In the genomic region with DNA sequence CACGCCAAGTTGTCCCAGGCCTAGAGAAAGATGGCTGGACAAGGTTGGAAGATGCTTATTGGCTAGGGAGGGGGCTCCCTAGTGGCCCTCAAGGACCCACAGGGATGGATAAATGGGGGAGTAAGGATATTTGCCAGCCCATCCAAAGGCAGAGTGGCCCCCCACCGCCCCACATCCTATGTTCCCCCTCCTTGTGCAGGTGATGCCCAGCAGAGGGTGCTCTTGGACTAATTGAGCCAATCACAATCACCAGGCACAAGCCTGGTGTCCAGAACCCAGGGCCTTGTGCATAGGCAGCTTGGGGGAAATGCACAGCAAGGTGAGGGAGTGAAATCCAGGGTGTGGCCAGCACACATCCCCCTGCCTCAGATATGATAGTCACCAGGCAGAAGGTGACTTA, we compare ENCODE assay signal across 8 mouse cellular contexts. TPM values are rescaled to one million over a fixed set of nuclear protein-coding genes. Genes with fewer than 3 reads are reported as not detected.
A peak's percentile ranks its signal among the peaks of the same experiment; 100 is the strongest.
DNase-seq lines count a peak whose midpoint lies in the region; ATAC-seq and TF ChIP-seq lines count a peak whose summit lies in the region.

No protein-coding gene starts in this region.

- TF ChIP-seq EP300 in liver, postnatal 0 days (IDR thresholded peaks at IDR 0.05; ENCODE audit: low read depth) = no peak

- H3K4me2 ChIP-seq in liver, postnatal 0 days (ENCODE audit: low read depth, low read length) = no peak overlapping the region

- WGBS in liver, postnatal 0 days (ENCODE audit: insufficient replicate concordance) = 34% methylated on average over 2 of the region's 2 CpGs

- peak overlapping the region; percentile 79 for H3K4me3 ChIP-seq in cortical plate, adult 2 months (ENCODE audit: insufficient read depth, low read length)
- no peak overlapping the region for H3K4me3 ChIP-seq in liver, postnatal 0 days (ENCODE audit: low read depth, low read length)

- no peak for ATAC-seq in liver, postnatal 0 days

- intact Hi-C loops in heart, postnatal 14 days (cut with DNase I) = no loop called here

- H3K27me3 ChIP-seq in liver, postnatal 0 days (ENCODE audit: insufficient read depth, low read length) = peaks cover 9% of the 10 kb centered on the region

- H3K9me3 ChIP-seq in liver, postnatal 0 days (ENCODE audit: low read length) = no peaks in the 10 kb centered on the region

- peak; percentile 53 to 63 for DNase-seq in left cerebral cortex, adult 18-20 months (ENCODE audit: low spot score in 2 of 2)
- DNase-seq in left cerebral cortex, adult 8-10 months (ENCODE audit: low spot score in 2 of 2) = no peak
- DNase-seq in MEL-GATA-1-ER (ENCODE audit: extremely low read depth, low read depth) = peak; percentile 21
- peak; percentile 45 to 60 for DNase-seq in heart, postnatal 14 days
- peak; percentile 57 for DNase-seq in liver, postnatal 0 days
- DNase-seq in retina, embryonic 14.5 days (ENCODE audit: low spot score) = peak; percentile 76
- no peak for DNase-seq in c-Kit-positive CD71-positive TER-119-positive erythroid progenitor cells, embryonic 14.5 days (ENCODE audit: low spot score)

- H3K27ac ChIP-seq in cortical plate, adult 2 months (ENCODE audit: insufficient read depth, low read length) = no peak overlapping the region
- no peak overlapping the region for H3K27ac ChIP-seq in liver, postnatal 0 days (ENCODE audit: low read depth)

- no peak overlapping the region for H3K9ac ChIP-seq in liver, postnatal 0 days (replicated peaks)

- TF ChIP-seq CTCF in cortical plate, adult 2 months (IDR thresholded peaks at IDR 0.05; ENCODE audit: extremely low read depth, insufficient read depth, low read length) = peak; percentile 59
- peak; percentile 75 for TF ChIP-seq CTCF in liver, postnatal 0 days (IDR thresholded peaks at IDR 0.05; ENCODE audit: low read depth)

- no peaks in the 10 kb centered on the region for H3K36me3 ChIP-seq in liver, postnatal 0 days (replicated peaks; ENCODE audit: insufficient read depth, low read length)

- no peak for TF ChIP-seq POLR2A in cortical plate, adult 2 months (IDR thresholded peaks at IDR 0.05; ENCODE audit: extremely low read depth, insufficient read depth, low read length)

- peaks cover 4% of the 10 kb centered on the region for H3K4me1 ChIP-seq in cortical plate, adult 2 months (ENCODE audit: control insufficient read depth, insufficient read depth, low read length)
- peaks cover 6% of the 10 kb centered on the region; the same call in 1 of the 2 replicates for H3K4me1 ChIP-seq in liver, postnatal 0 days (ENCODE audit: insufficient read depth)

RNA-seq across cellular contexts. Expression of a gene that starts 1.7 kb away (rescaled TPM):
- 10 to 100 TPM; 80.7 to 90.7 TPM for total RNA-seq in left cerebral cortex, adult 18-20 months (2021)
- 10 to 100 TPM; 73.0 to 81.8 (median 75.8) TPM for total RNA-seq in left cerebral cortex, adult 8-10 months (2022)
- polyA plus RNA-seq in cortical plate, adult 2 months (2012; rRNA removed) = 111 and 115 TPM in 2 replicates
- total RNA-seq in heart, postnatal 14 days (2021) = 10 to 100 TPM; 39.6 to 60.9 TPM
- polyA plus RNA-seq in liver, postnatal 0 days (2015; fragmentation: Nextera tagmentation; extraction: Ambion mirVana) = 0.52 and 0.59 TPM in 2 replicates

RNA-seq across cellular contexts. Expression of a gene that starts 12.2 kb away (rescaled TPM):
- total RNA-seq in left cerebral cortex, adult 18-20 months (2021) = 10 to 100 TPM; 50.9 to 52.1 TPM
- 10 to 100 TPM; 52.4 to 56.6 (median 55.3) TPM for total RNA-seq in left cerebral cortex, adult 8-10 months (2022)
- polyA plus RNA-seq in cortical plate, adult 2 months (2012; rRNA removed) = 61.5 and 63.0 TPM in 2 replicates
- 1 to 10 TPM; 7.5 to 7.9 TPM for total RNA-seq in heart, postnatal 14 days (2021)
- 57.0 and 57.3 TPM in 2 replicates for polyA plus RNA-seq in liver, postnatal 0 days (2015; fragmentation: Nextera tagmentation; extraction: Ambion mirVana)

RNA-seq across cellular contexts. Expression of a gene that starts 22.5 kb away (rescaled TPM):
- total RNA-seq in left cerebral cortex, adult 18-20 months (2021) = 100 to 1,000 TPM; 201 TPM
- 100 to 1,000 TPM; 180 to 198 (median 188) TPM for total RNA-seq in left cerebral cortex, adult 8-10 months (2022)
- 294 and 300 TPM in 2 replicates for polyA plus RNA-seq in cortical plate, adult 2 months (2012; rRNA removed)
- total RNA-seq in heart, postnatal 14 days (2021) = 10 to 100 TPM; 23.0 to 28.8 TPM
- 9.8 and 10.1 TPM in 2 replicates for polyA plus RNA-seq in liver, postnatal 0 days (2015; fragmentation: Nextera tagmentation; extraction: Ambion mirVana)

RNA-seq across cellular contexts. Expression of a gene that starts 42.1 kb away (rescaled TPM):
- not detected for total RNA-seq in left cerebral cortex, adult 18-20 months (2021)
- total RNA-seq in left cerebral cortex, adult 8-10 months (2022) = not detected
- not detected in 2 replicates for polyA plus RNA-seq in cortical plate, adult 2 months (2012; rRNA removed)
- not detected for total RNA-seq in heart, postnatal 14 days (2021)
- polyA plus RNA-seq in liver, postnatal 0 days (2015; fragmentation: Nextera tagmentation; extraction: Ambion mirVana) = not detected in 2 replicates

RNA-seq across cellular contexts. Expression of a gene that starts 49.4 kb away (rescaled TPM):
- total RNA-seq in left cerebral cortex, adult 18-20 months (2021) = 10 to 100 TPM; 19.9 to 22.2 TPM
- 10 to 100 TPM; 21.9 to 28.5 (median 26.0) TPM for total RNA-seq in left cerebral cortex, adult 8-10 months (2022)
- polyA plus RNA-seq in cortical plate, adult 2 months (2012; rRNA removed) = 23.5 and 27.4 TPM in 2 replicates
- 10 to 100 TPM; 20.4 to 27.0 TPM for total RNA-seq in heart, postnatal 14 days (2021)
- 25.7 and 27.8 TPM in 2 replicates for polyA plus RNA-seq in liver, postnatal 0 days (2015; fragmentation: Nextera tagmentation; extraction: Ambion mirVana)

Comparison
In these comparisons a context has a peak if more than half of its experiments do, and no peak if none do; other contexts are left out.
1. DNase-seq: peak in left cerebral cortex, adult 18-20 months (2 of 2), MEL-GATA-1-ER (single experiment), heart, postnatal 14 days (2 of 2), liver, postnatal 0 days (single experiment) and retina, embryonic 14.5 days (single experiment); none in left cerebral cortex, adult 8-10 months (0 of 2) and c-Kit-positive CD71-positive TER-119-positive erythroid progenitor cells, embryonic 14.5 days (single experiment).
2. RNA of a gene that starts 12.2 kb away (total RNA-seq): 52.4 to 56.6 TPM in left cerebral cortex, adult 8-10 months and 50.9 to 52.1 TPM in left cerebral cortex, adult 18-20 months; 7.5 to 7.9 TPM in heart, postnatal 14 days; every median in the first group is over 4 times any median in the second.
3. RNA of a gene that starts 22.5 kb away (total RNA-seq): 201 TPM in left cerebral cortex, adult 18-20 months and 180 to 198 TPM in left cerebral cortex, adult 8-10 months; 23.0 to 28.8 TPM in heart, postnatal 14 days; every median in the first group is over 4 times any median in the second.